Comparison of ENCODE assay signal across 13 mouse cellular contexts in genomic region chr2:181154831-181155415, GRCm38 (mm10). TPM values are rescaled to one million over a fixed set of nuclear protein-coding genes. Genes with fewer than 3 reads are reported as not detected.
DNase-seq lines count a peak whose midpoint lies in the region; ATAC-seq and TF ChIP-seq lines count a peak whose summit lies in the region.
"Had no signal": no experiment of that assay in that cellular context is flagged by ENCODE, and none has a peak within 500 bp of the region (broad histone marks: within the 10 kb centered on the region; RNA-seq: fewer than 3 reads in every experiment).

No protein-coding gene starts in this region.

- 77% methylated on average over 8 of the region's 8 CpGs for WGBS in neural tube, embryonic 13.5 days
- 54% methylated on average over 8 of the region's 8 CpGs for WGBS in heart, embryonic 16.5 days

- no peaks in the 10 kb centered on the region for H3K9me3 ChIP-seq in neural tube, embryonic 13.5 days
- H3K9me3 ChIP-seq in heart, embryonic 16.5 days (replicated peaks; ENCODE audit: control insufficient read depth, low read length), result no peaks in the 10 kb centered on the region
- H3K9me3 ChIP-seq: limb, embryonic 15.5 days had no signal

- H3K4me3 ChIP-seq in gastrocnemius, adult 2 months, result peak overlapping the region; percentile 88
- H3K4me3 ChIP-seq in neural tube, embryonic 13.5 days, result no peak overlapping the region
- H3K4me3 ChIP-seq in heart, embryonic 16.5 days (ENCODE audit: low read length), result peak overlapping the region; percentile 69
- H3K4me3 ChIP-seq: limb, embryonic 15.5 days had no signal

- H3K36me3 ChIP-seq in neural tube, embryonic 13.5 days, result peaks cover 26% of the 10 kb centered on the region
- H3K36me3 ChIP-seq in heart, embryonic 16.5 days (ENCODE audit: control insufficient read depth, insufficient read depth), result peaks cover 9% of the 10 kb centered on the region
- H3K36me3 ChIP-seq: limb, embryonic 15.5 days had no signal

- peaks cover 41% of the 10 kb centered on the region for H3K4me1 ChIP-seq in neural tube, embryonic 13.5 days (replicated peaks)
- H3K4me1 ChIP-seq in heart, embryonic 16.5 days (ENCODE audit: control insufficient read depth, insufficient read depth, low read length), result peaks cover 35% of the 10 kb centered on the region

- DNase-seq in gastrocnemius, adult 2 months, result peak; percentile 80
- DNase-seq in gastrocnemius, postnatal 4 days (ENCODE audit: low spot score in 2 of 2), result no peak
- DNase-seq in neural tube, embryonic 10.5 days (ENCODE audit: extremely low spot score, low spot score), result no peak
- no peak for DNase-seq in lung, postnatal 14 days
- DNase-seq in kidney, adult 8-10 months, result no peak
- DNase-seq: layer of hippocampus, adult 9-11 months; retina, postnatal 1 day had no signal

- H3K27me3 ChIP-seq in neural tube, embryonic 13.5 days, result peaks cover 60% of the 10 kb centered on the region
- peaks cover 15% of the 10 kb centered on the region for H3K27me3 ChIP-seq in heart, embryonic 16.5 days (ENCODE audit: control insufficient read depth, insufficient read depth, low read length)

- H3K4me2 ChIP-seq in neural tube, embryonic 13.5 days, result peak overlapping the region; percentile 66
- H3K4me2 ChIP-seq in heart, embryonic 16.5 days (ENCODE audit: low read depth, low read length), result peak overlapping the region; percentile 68
- H3K4me2 ChIP-seq: limb, embryonic 15.5 days had no signal

- intact Hi-C loops in gastrocnemius, adult 2 months (cut with DNase I), result no loop called here

- TF ChIP-seq CTCF in gastrocnemius, adult 2 months (IDR thresholded peaks at IDR 0.05), result no peak

- ATAC-seq in neural tube, embryonic 13.5 days (ENCODE audit: low read depth), result no peak
- peak; percentile 25 for ATAC-seq in heart, embryonic 16.5 days (replicated peaks; ENCODE audit: extremely low read depth, insufficient read depth, low FRiP score)
- ATAC-seq: intestine, embryonic 16.5 days had no signal

- peak overlapping the region; percentile 47; the same call in 1 of the 2 replicates for H3K9ac ChIP-seq in neural tube, embryonic 13.5 days
- H3K9ac ChIP-seq in heart, embryonic 16.5 days (ENCODE audit: low read length), result peak overlapping the region; percentile 14; the same call in 1 of the 2 replicates
- H3K9ac ChIP-seq: limb, embryonic 15.5 days had no signal

- peak overlapping the region; percentile 99 for H3K27ac ChIP-seq in gastrocnemius, adult 2 months
- H3K27ac ChIP-seq in neural tube, embryonic 13.5 days (replicated peaks), result no peak overlapping the region
- H3K27ac ChIP-seq in heart, embryonic 16.5 days (ENCODE audit: low read length), result peak overlapping the region; percentile 93
- H3K27ac ChIP-seq: limb, embryonic 15.5 days had no signal

RNA-seq across cellular contexts. Expression of gene Eef1a2, which starts 1.9 kb away (rescaled TPM):
- total RNA-seq in gastrocnemius, adult 2 months (2021), result 1,000 to 10,000 TPM; 2,005 to 2,177 TPM
- 100 to 1,000 TPM; 639 to 677 TPM for total RNA-seq in gastrocnemius, postnatal 4 days (2021)
- 7.7 and 8.9 TPM in 2 replicates for polyA plus RNA-seq in neural tube, embryonic 13.5 days (2015; fragmentation: Nextera tagmentation; extraction: Ambion mirVana)
- polyA plus RNA-seq in heart, embryonic 16.5 days (2015; fragmentation: Nextera tagmentation; extraction: Ambion mirVana), result 7.1 and 12.4 TPM in 2 replicates
- total RNA-seq: monocyte, adult 5-6 weeks had no signal
- polyA plus RNA-seq: limb, embryonic 15.5 days had no signal

RNA-seq across cellular contexts. Expression of gene Kcnq2, which starts 19.8 kb away (rescaled TPM):
- not detected for total RNA-seq in gastrocnemius, adult 2 months (2021)
- not detected for total RNA-seq in gastrocnemius, postnatal 4 days (2021)
- 43.9 TPM in 2 replicates for polyA plus RNA-seq in neural tube, embryonic 13.5 days (2015; fragmentation: Nextera tagmentation; extraction: Ambion mirVana)
- 0.07 and 0.11 TPM in 2 replicates for polyA plus RNA-seq in heart, embryonic 16.5 days (2015; fragmentation: Nextera tagmentation; extraction: Ambion mirVana)
- total RNA-seq: monocyte, adult 5-6 weeks had no signal

RNA-seq across cellular contexts. Expression of gene Ppdpf, which starts 32.1 kb away (rescaled TPM):
- 10 to 100 TPM; 39.1 to 46.2 TPM for total RNA-seq in gastrocnemius, adult 2 months (2021)
- total RNA-seq in gastrocnemius, postnatal 4 days (2021), result 10 to 100 TPM; 67.4 to 71.2 TPM
- 331 and 431 TPM in 2 replicates for polyA plus RNA-seq in neural tube, embryonic 13.5 days (2015; fragmentation: Nextera tagmentation; extraction: Ambion mirVana)
- 135 and 154 TPM in 2 replicates for polyA plus RNA-seq in heart, embryonic 16.5 days (2015; fragmentation: Nextera tagmentation; extraction: Ambion mirVana)

RNA-seq across cellular contexts. Expression of gene Ptk6, which starts 47.7 kb away (rescaled TPM):
- total RNA-seq in gastrocnemius, adult 2 months (2021), result not detected
- under 1 TPM in 1 of 2 experiments, not detected in 1; 0.10 TPM for total RNA-seq in gastrocnemius, postnatal 4 days (2021)
- polyA plus RNA-seq in neural tube, embryonic 13.5 days (2015; fragmentation: Nextera tagmentation; extraction: Ambion mirVana), result not detected in 2 replicates
- polyA plus RNA-seq in heart, embryonic 16.5 days (2015; fragmentation: Nextera tagmentation; extraction: Ambion mirVana), result 0.07 TPM in 1 of 2 replicates, not detected in the other
- total RNA-seq: adrenal gland, postnatal 36 days had no signal

RNA-seq across cellular contexts. Expression of gene Srms, which starts 58.1 kb away (rescaled TPM):
- total RNA-seq in gastrocnemius, adult 2 months (2021), result under 1 TPM; 0.17 to 0.28 TPM
- not detected for total RNA-seq in gastrocnemius, postnatal 4 days (2021)
- polyA plus RNA-seq in neural tube, embryonic 13.5 days (2015; fragmentation: Nextera tagmentation; extraction: Ambion mirVana), result 0.14 and 0.22 TPM in 2 replicates
- polyA plus RNA-seq in heart, embryonic 16.5 days (2015; fragmentation: Nextera tagmentation; extraction: Ambion mirVana), result 0.05 and 0.27 TPM in 2 replicates
